Mouse (Mus musculus): ENCODE measurements around the gene Eogt. TPM values are rescaled to one million over a fixed set of nuclear protein-coding genes. Genes with fewer than 3 reads are reported as not detected.

Eogt gene
- polyA plus RNA-seq, 1 experiment from 2014 or later: 14.7 TPM

DNA sequence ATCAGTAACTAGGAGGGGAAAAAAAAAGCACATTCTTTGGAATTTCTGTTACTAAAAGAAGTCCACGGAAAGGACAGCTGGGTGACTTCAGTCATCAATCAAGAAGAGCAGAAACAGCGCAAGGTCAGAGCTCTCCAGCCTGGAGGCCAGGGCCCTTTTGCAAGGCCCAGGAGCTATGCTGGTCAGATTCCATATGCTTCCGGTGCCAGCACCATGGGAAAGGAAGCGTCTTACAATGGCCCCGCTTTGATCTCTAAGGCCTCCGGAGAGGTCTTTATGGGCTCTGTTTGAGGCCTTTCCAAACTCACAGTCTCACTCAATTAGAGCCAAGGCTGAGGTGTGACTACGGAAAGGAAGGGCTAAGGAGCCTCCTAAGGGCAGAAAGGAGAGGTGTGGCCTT, 4.6 kb downstream of the Eogt start:
- H3K27me3 ChIP-seq (ENCODE audit: control insufficient read depth, insufficient read depth, low read length): no peaks in the 10 kb centered on the region
- H3K36me3 ChIP-seq (ENCODE audit: control insufficient read depth, insufficient read depth): peaks cover 28% of the 10 kb centered on the region
- no peak overlapping the region for H3K9ac ChIP-seq (ENCODE audit: low read length)
- 50% methylated on average over 7 of the region's 7 CpGs for WGBS
- H3K4me1 ChIP-seq (ENCODE audit: control insufficient read depth, insufficient read depth, low read length): peaks cover 13% of the 10 kb centered on the region
- ATAC-seq (replicated peaks; ENCODE audit: extremely low read depth, insufficient read depth, low FRiP score): no peak
- no peak overlapping the region for H3K4me2 ChIP-seq (ENCODE audit: low read depth, low read length)
- 0 out of 2 replicates have a peak, but pooled peaks cover 3% of the 10 kb centered on the region for H3K9me3 ChIP-seq (replicated peaks; ENCODE audit: control insufficient read depth, low read length)
- H3K27ac ChIP-seq (ENCODE audit: low read length): 0 out of 2 replicates have a peak overlapping the region, but pooled peaks have one; percentile 1
- no peak overlapping the region for H3K4me3 ChIP-seq (ENCODE audit: low read length)

DNA sequence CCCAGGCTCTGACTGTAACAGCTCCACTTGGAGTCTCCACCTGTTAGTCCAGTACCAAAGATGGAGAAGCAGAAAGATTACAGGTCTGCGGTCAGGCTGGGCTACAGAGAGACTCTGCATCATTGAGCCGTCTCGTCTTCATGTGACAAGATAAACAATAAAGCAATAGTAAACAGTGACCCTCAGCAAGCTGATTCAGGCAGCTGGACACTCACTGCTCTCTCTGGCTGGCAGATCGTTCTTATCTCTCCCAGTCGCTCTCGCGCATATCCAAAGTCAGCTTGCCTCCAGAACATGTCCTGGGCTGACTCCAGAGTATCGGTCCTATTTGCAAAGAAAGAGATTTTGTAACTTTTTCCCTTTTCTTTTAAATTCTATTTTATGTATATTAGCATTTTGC, 6.4 kb downstream of the Eogt start:
- 0 out of 2 replicates have a peak, but pooled peaks cover 3% of the 10 kb centered on the region for H3K9me3 ChIP-seq (replicated peaks; ENCODE audit: control insufficient read depth, low read length)
- H3K4me3 ChIP-seq (ENCODE audit: low read length): no peak overlapping the region
- no peak for ATAC-seq (replicated peaks; ENCODE audit: extremely low read depth, insufficient read depth, low FRiP score)
- 43% methylated on average over 8 of the region's 8 CpGs for WGBS
- H3K9ac ChIP-seq (ENCODE audit: low read length): no peak overlapping the region
- H3K36me3 ChIP-seq (ENCODE audit: control insufficient read depth, insufficient read depth): peaks cover 33% of the 10 kb centered on the region
- no peaks in the 10 kb centered on the region for H3K27me3 ChIP-seq (ENCODE audit: control insufficient read depth, insufficient read depth, low read length)
- H3K4me2 ChIP-seq (ENCODE audit: low read depth, low read length): no peak overlapping the region
- H3K4me1 ChIP-seq (ENCODE audit: control insufficient read depth, insufficient read depth, low read length): peaks cover 9% of the 10 kb centered on the region; the same call in 1 of the 2 replicates
- no peak overlapping the region for H3K27ac ChIP-seq (ENCODE audit: low read length)

DNA sequence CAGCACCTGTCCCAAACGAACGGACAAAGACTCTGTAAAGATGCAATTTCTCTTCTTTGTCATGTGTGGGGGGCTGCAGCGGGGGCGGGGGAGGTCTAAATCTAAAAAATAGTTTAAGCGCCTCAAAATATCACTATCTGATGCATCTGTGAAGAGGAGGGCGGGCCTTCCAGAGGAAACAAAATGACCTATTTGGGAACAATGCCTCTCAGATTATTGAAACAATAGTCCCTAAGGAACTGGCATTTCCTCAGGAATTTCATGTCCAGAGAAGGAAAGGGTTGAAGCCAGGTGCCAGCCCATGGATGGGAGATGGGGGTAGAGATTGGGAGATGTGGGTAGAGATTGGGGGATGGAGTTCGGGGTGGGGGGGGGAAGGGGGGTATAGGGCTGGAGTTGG, 7.2 kb downstream of the Eogt start:
- Histone ChIP-seq H3K4me1 (ENCODE audit: control insufficient read depth, insufficient read depth, low read length) (peaks cover 4% of the 10 kb centered on the region; the same call in 1 of the 2 replicates), H3K36me3 (ENCODE audit: control insufficient read depth, insufficient read depth) (peaks cover 33% of the 10 kb centered on the region), H3K27ac (ENCODE audit: low read length) (no peak overlapping the region), H3K27me3 (ENCODE audit: control insufficient read depth, insufficient read depth, low read length) (no peaks in the 10 kb centered on the region), H3K9me3 (replicated peaks; ENCODE audit: control insufficient read depth, low read length) (0 out of 2 replicates have a peak, but pooled peaks cover 3% of the 10 kb centered on the region), H3K9ac (ENCODE audit: low read length) (no peak overlapping the region), H3K4me2 (ENCODE audit: low read depth, low read length) (no peak overlapping the region), H3K4me3 (ENCODE audit: low read length) (no peak overlapping the region)
- ATAC-seq (replicated peaks; ENCODE audit: extremely low read depth, insufficient read depth, low FRiP score): no peak
- whole genome bisulfite sequencing: 70% methylated on average over 7 of the region's 7 CpGs

DNA sequence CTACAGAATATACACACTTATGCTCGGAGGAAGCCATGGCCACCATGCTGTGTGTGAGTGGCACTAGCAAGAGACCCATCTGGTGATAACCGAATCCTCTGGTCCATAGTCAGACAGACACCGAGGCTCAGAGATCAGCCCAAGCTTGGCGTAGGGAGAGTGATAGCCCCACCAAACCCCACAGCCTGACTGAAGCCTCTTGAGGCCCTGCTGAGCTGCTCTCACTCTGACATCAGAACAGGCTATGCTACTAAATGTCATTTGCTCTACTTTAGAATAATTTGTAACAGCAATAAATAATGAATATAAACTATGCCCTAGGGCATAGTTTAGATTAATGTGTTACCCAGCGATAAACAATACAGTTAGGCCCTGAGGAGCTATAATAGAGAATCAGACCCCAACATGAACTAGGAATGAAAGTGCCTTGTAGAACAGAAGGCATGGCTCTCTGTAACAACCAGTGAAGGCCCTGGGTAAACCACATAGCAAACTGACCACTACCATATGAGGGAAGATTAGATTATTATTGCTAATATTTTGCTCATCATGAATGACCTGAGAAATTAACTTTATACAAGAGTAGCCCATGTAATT, 16.2 kb downstream of the Eogt start:
- no peak for ATAC-seq (replicated peaks; ENCODE audit: extremely low read depth, insufficient read depth, low FRiP score)
- Histone ChIP-seq H3K27ac (ENCODE audit: low read length) (no peak overlapping the region), H3K4me1 (ENCODE audit: control insufficient read depth, insufficient read depth, low read length) (no peaks in the 10 kb centered on the region), H3K36me3 (ENCODE audit: control insufficient read depth, insufficient read depth) (peaks cover 41% of the 10 kb centered on the region), H3K9ac (ENCODE audit: low read length) (no peak overlapping the region), H3K4me2 (ENCODE audit: low read depth, low read length) (no peak overlapping the region), H3K9me3 (replicated peaks; ENCODE audit: control insufficient read depth, low read length) (no peaks in the 10 kb centered on the region), H3K4me3 (ENCODE audit: low read length) (no peak overlapping the region), H3K27me3 (ENCODE audit: control insufficient read depth, insufficient read depth, low read length) (no peaks in the 10 kb centered on the region)
- WGBS: 91% methylated on average over 5 of the region's 5 CpGs

DNA sequence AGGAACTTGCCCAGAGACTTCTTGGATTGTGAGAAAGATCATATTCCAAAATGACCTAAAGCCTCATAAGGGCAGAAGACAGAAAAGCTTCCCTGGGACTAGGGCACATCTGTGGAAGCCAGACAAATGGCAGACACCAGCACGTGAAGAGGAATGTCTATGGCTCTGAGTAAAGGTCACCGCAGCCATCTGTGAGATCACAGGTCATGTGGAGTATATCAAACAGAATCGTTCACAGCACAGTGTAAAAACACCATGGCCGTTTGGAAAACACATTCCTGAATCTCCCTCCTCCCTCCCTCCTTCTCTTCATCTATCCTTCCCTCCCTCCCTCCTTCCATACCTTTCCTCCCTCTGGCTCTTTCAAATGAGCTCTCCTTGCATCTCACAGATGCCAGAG, 17.2 kb downstream of the Eogt start:
- H3K4me3 ChIP-seq (ENCODE audit: low read length): no peak overlapping the region
- peaks cover 44% of the 10 kb centered on the region for H3K36me3 ChIP-seq (ENCODE audit: control insufficient read depth, insufficient read depth)
- WGBS: 56% methylated on average over 4 of the region's 4 CpGs
- no peak overlapping the region for H3K27ac ChIP-seq (ENCODE audit: low read length)
- no peaks in the 10 kb centered on the region for H3K27me3 ChIP-seq (ENCODE audit: control insufficient read depth, insufficient read depth, low read length)
- no peaks in the 10 kb centered on the region for H3K9me3 ChIP-seq (replicated peaks; ENCODE audit: control insufficient read depth, low read length)
- no peak overlapping the region for H3K9ac ChIP-seq (ENCODE audit: low read length)
- H3K4me2 ChIP-seq (ENCODE audit: low read depth, low read length): no peak overlapping the region
- H3K4me1 ChIP-seq (ENCODE audit: control insufficient read depth, insufficient read depth, low read length): no peaks in the 10 kb centered on the region
- ATAC-seq (replicated peaks; ENCODE audit: extremely low read depth, insufficient read depth, low FRiP score): no peak

DNA sequence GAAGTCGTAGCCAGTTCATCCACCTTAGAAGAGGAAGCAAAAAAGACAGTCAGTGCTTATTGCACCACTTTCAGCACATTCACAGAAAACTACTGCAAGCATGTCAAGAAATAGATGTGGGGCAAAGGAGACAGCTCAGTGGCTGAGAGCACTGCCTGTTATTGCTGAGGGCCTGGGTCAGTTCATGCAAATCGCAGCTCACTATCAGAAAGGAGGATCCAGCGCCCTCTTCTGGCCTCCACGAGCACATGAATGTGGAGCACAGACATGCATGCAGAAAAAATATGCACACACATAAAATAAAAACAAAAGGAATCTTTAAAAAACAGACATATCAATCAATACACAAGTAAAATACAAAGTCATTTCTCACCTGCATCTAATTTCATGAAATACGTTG, 18.0 kb downstream of the Eogt start:
- no peaks in the 10 kb centered on the region for H3K27me3 ChIP-seq (ENCODE audit: control insufficient read depth, insufficient read depth, low read length)
- no peaks in the 10 kb centered on the region for H3K9me3 ChIP-seq (replicated peaks; ENCODE audit: control insufficient read depth, low read length)
- no peak overlapping the region for H3K9ac ChIP-seq (ENCODE audit: low read length)
- no peak overlapping the region for H3K4me2 ChIP-seq (ENCODE audit: low read depth, low read length)
- H3K4me1 ChIP-seq (ENCODE audit: control insufficient read depth, insufficient read depth, low read length): no peaks in the 10 kb centered on the region
- 71% methylated on average over 5 of the region's 5 CpGs for WGBS
- H3K36me3 ChIP-seq (ENCODE audit: control insufficient read depth, insufficient read depth): peaks cover 44% of the 10 kb centered on the region
- H3K27ac ChIP-seq (ENCODE audit: low read length): no peak overlapping the region
- ATAC-seq (replicated peaks; ENCODE audit: extremely low read depth, insufficient read depth, low FRiP score): no peak
- H3K4me3 ChIP-seq (ENCODE audit: low read length): no peak overlapping the region

DNA sequence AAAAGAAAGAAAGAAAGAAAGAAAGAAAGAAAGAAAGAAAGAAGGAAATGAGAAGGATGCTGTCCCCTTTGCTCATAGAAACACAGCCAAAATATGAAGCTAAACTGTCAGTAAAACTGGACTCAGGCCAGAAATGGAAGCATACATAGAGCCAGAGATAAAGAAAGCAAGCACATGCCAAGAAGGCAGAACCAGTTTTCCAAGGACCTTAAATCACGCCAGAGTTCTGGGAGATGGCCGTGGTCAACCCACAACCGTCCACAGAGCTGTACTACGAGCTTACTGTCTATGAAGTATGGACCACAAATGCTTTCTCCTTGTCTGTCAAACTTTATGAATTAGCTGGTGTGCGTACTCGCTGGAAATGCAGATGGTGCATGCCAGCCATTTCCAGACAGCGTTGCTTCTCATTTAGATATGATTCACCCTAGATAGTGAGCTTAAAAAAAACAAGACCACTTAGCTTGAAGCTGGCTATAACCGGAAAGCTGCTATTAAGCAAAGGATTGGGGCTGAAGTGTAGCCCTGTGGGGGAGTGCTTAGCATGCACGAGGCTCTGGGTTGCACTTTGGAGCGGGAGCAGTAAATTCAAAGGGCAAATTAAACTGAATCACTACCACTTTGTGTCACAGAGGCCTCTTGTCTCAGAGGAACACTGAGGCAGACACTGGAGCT, 24.5 kb downstream of the Eogt start:
- Histone ChIP-seq H3K9ac (ENCODE audit: low read length) (no peak overlapping the region), H3K4me2 (ENCODE audit: low read depth, low read length) (peak overlapping the region; percentile 23), H3K27ac (ENCODE audit: low read length) (peak overlapping the region; percentile 29; the same call in 1 of the 2 replicates), H3K27me3 (ENCODE audit: control insufficient read depth, insufficient read depth, low read length) (no peaks in the 10 kb centered on the region), H3K4me1 (ENCODE audit: control insufficient read depth, insufficient read depth, low read length) (peaks cover 10% of the 10 kb centered on the region), H3K9me3 (replicated peaks; ENCODE audit: control insufficient read depth, low read length) (no peaks in the 10 kb centered on the region), H3K4me3 (ENCODE audit: low read length) (no peak overlapping the region), H3K36me3 (ENCODE audit: control insufficient read depth, insufficient read depth) (peaks cover 16% of the 10 kb centered on the region)
- peak; percentile 63 for ATAC-seq (replicated peaks; ENCODE audit: extremely low read depth, insufficient read depth, low FRiP score)
- WGBS: 44% methylated on average over 10 of the region's 10 CpGs

DNA sequence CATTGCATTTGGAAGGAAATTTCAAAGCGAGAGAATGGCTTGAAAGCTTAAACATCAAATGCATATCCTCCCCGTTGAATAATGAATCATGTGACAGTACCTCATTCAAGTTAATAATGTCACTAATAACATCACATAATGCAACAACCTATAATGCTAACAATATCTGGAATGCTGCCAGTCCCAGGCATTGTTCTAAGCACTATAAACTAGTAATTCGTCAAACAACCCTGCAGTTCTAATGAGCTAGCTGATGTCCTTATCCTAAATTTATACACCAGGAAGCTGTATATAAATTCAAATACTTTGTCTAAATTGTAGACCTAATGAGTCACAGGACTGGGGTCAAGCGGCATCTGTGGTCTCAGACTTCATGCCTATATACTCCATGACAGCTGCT, 28.1 kb downstream of the Eogt start:
- no peaks in the 10 kb centered on the region for H3K27me3 ChIP-seq (ENCODE audit: control insufficient read depth, insufficient read depth, low read length)
- WGBS: 79% methylated on average over 4 of the region's 4 CpGs
- peaks cover 10% of the 10 kb centered on the region for H3K4me1 ChIP-seq (ENCODE audit: control insufficient read depth, insufficient read depth, low read length)
- no peak overlapping the region for H3K4me2 ChIP-seq (ENCODE audit: low read depth, low read length)
- H3K4me3 ChIP-seq (ENCODE audit: low read length): no peak overlapping the region
- H3K9ac ChIP-seq (ENCODE audit: low read length): no peak overlapping the region
- H3K9me3 ChIP-seq (replicated peaks; ENCODE audit: control insufficient read depth, low read length): no peaks in the 10 kb centered on the region
- H3K27ac ChIP-seq (ENCODE audit: low read length): no peak overlapping the region
- peaks cover 35% of the 10 kb centered on the region for H3K36me3 ChIP-seq (ENCODE audit: control insufficient read depth, insufficient read depth)
- no peak for ATAC-seq (replicated peaks; ENCODE audit: extremely low read depth, insufficient read depth, low FRiP score)

DNA sequence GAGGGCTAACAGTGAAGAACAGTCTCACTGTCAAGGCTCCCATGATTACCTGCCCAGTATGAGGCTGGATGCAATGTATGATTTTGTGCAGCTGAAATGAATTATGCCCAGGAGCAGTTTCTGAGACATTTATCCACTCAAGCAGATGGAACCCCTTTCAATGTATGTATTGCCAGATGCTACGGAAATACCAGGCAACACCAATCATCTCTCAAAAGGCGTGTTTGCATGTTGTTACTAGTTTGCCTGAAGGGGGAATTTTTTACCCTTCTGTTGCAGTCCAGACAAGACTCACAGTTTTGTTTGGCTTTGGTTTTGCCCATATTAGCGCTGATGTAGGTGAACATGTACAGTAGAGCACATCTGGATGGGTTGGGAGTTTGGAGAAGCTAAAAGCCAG, 30.7 kb downstream of the Eogt start:
- Histone ChIP-seq H3K36me3 (ENCODE audit: control insufficient read depth, insufficient read depth) (peaks cover 45% of the 10 kb centered on the region), H3K4me1 (ENCODE audit: control insufficient read depth, insufficient read depth, low read length) (no peaks in the 10 kb centered on the region), H3K4me3 (ENCODE audit: low read length) (no peak overlapping the region), H3K27me3 (ENCODE audit: control insufficient read depth, insufficient read depth, low read length) (no peaks in the 10 kb centered on the region), H3K27ac (ENCODE audit: low read length) (no peak overlapping the region), H3K9ac (ENCODE audit: low read length) (no peak overlapping the region), H3K9me3 (replicated peaks; ENCODE audit: control insufficient read depth, low read length) (no peaks in the 10 kb centered on the region), H3K4me2 (ENCODE audit: low read depth, low read length) (no peak overlapping the region)
- ATAC-seq (replicated peaks; ENCODE audit: extremely low read depth, insufficient read depth, low FRiP score): no peak
- WGBS: 85% methylated on average over 3 of the region's 3 CpGs

Measured in heart, embryonic 16.5 days (tissue).